Mouse (Mus musculus): ENCODE measurements at regions not wholly inside any gene's neighbourhood (a gene's known extent, or its start where the extent isn't known, plus 50 kb on each side); places are given as distances from the start of the nearest gene placed in this dataset.

DNA sequence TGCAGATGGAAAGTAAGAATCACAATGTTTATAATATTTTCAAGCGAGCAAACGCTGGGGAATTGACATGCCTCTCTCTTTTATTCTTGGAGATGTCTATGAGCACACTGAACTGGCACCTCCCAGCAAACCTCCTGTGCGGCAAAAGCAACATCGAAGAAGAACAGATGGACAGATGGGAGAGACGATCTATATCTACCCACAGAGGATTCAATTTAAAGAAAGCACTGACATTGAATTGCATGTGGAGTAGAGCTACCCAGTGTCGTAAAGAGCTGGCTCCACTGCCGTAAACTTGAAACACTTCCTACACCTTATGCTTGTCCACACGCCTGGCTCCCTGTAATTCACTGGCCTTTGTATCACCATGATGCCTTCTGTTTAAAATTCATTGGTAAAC is 182.0 kb upstream of the Hnrnpa3 start:
- no peak for DNase-seq (ENCODE audit: low spot score in 2 of 2)

DNA sequence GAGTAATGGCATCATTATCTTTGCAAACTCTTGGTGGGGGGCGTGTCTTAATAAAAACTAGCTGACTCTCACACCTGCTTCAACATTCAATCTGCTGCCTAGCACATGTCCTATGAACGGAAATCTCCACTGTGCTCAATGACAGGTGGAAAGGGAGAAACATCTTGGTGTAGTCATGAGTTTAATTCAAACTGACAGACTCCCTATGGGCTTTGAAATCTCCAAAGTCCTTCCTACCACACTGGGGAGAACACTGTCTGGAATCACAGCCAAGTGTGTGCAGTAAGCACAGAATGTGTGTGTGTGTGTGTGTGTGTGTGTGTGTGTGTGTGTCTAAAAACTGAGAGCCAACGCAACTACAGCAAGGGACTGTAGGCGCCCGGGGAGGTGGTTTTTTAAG is 179.5 kb upstream of the Hnrnpa3 start:
- DNase-seq (ENCODE audit: low spot score in 2 of 2): no peak

DNA sequence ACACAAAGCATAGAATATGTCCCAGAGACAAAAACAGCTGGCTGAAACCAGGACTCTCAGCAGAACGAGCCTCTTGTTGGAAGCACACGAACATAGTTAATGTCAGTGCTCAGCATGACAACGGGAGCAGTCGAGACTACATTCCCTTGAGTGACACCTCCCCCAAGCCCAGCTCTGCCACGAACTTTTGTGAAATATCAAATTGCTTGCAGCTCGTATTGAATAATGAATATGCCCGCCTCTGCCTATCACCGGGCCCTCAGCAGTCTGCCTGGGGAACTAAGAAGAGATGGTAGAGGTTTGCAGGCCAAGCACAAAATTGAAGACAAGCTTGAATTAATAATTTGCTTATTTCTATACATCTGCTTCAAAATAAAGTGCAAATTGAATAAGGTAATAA is 177.2 kb upstream of the Hnrnpa3 start:
- no peak for DNase-seq (ENCODE audit: low spot score in 2 of 2)

GRCm38 (mm10) chr2:75482484-75482883 is 176.6 kb upstream of the Hnrnpa3 start:
- no peak for DNase-seq (ENCODE audit: low spot score in 2 of 2)

- no peak for DNase-seq (ENCODE audit: low spot score in 2 of 2)
These were observed 174.1 kb upstream of the Hnrnpa3 start for GRCm38 (mm10) chr2:75484951-75485350.

DNA sequence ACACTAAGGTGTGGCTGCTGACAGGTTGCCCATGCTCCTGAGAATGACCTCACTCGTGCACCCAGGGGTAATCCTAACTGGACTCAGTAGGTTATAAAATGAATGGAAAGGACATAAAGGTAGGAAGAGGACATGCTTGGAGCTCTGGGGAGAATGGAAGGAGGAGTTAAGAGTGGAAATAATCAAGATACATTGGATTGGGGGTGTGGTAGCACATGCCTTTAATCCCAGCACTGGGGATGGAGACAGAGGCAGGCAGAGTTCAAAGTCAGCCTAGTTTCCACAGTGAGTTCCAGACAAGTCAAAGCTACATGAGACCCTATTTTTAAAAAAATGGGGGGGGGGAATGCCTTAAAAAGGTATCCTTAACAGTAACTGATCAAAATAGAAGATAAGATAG is 167.9 kb upstream of the Hnrnpa3 start:
- DNase-seq (ENCODE audit: low spot score in 2 of 2): no peak

DNA sequence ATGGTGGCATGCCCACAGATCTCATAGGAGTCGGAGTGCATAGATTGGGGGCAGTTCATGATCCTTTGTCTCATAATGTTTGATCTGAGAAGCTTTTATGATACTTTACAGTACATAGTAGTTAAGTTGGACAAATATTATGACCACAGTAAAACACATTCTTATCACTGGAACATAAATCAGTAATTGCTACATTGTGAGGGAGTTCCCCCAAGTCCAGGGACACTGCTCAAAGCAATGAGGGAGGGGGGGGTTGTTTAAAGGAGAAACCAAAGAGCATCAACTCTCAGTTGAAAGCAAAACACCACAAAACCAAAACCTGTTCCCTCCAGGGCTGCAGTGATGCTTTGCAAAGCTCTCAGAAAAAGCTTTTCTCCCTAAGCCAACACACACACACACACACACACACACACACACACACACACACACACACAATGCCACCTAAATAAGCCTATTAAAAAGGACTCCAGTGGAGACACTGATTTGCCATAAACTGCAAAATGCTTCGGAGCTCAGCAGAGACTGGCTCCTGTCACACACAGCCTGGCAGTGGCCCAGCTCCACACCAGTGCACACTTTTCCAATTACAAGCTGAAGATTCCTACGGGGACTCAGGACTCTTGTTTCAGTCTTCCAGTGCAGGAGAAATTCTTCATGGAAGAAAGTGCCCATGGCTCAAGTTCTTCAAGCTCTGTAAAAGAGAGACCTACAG is 167.1 kb upstream of the Hnrnpa3 start:
- no peak for DNase-seq (ENCODE audit: low spot score in 2 of 2)

DNA sequence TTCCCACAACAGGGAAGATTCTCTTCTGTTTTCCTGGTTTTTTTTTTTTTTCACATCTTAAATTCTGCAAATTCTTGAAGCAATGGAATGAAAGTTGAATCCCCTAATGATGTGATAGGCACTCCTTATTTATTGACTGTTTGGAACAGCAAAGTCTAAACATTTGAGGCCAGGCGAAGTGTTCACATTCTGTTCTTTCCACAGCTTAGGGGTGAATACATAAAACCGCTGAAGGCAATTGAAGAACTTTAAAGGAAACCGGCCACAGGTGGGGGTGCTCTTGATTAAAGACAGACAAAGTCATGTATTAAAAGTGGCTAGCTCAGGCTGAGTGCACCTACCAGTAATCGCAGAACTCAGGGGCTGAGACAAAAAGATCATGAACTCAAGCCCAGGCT is 166.6 kb upstream of the Hnrnpa3 start:
- no peak for DNase-seq (ENCODE audit: low spot score in 2 of 2)

- DNase-seq (ENCODE audit: low spot score in 2 of 2): no peak
These were observed 162.3 kb upstream of the Hnrnpa3 start for GRCm38 (mm10) chr2:75496606-75497240.

GRCm38 (mm10) chr2:75510223-75510622 is 148.8 kb upstream of the Hnrnpa3 start:
- DNase-seq (ENCODE audit: low spot score in 2 of 2): no peak

- DNase-seq (ENCODE audit: low spot score in 2 of 2): no peak
These were observed 146.5 kb upstream of the Hnrnpa3 start for GRCm38 (mm10) chr2:75512422-75513170.

DNA sequence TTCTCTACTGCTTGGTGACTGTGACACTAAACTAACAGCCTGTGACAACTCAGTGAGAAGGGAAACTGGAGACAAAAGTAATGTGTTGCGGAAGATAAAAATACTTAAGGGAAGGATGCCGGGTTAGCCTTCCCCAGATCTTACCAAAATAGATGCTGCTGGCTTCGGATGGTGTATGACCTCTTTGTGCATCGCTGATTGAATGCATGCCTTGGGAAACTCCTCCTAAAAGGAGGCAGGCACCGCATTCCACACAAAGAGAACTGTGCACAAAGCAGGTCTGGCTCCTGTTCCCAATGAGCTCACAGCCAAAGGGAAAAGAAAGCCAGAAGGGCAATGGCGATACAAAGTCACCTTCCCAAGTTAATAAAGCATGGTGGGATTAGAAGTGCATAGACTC is 144.9 kb upstream of the Hnrnpa3 start:
- no peak for DNase-seq (ENCODE audit: low spot score in 2 of 2)

DNA sequence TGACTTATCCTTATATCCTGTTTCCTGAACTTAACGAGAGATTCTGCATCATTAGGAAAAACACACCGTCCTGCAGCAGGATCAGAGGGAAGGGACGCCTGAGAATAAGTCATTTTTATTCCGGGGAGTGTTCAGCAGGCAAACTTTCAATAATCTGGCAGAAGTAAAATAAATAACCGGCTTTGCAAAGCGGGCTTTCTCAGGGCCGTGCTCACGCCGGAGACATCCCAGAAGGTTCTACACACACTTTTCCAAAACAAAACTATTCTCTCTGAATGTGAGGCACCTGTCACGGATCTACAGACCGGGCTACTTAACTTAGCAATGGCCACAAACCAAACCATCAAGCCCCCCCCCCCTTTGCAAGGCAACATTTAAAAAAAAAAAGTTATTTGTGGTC is 142.8 kb upstream of the Hnrnpa3 start:
- DNase-seq (ENCODE audit: low spot score in 2 of 2): no peak

- no peak for DNase-seq (ENCODE audit: low spot score in 2 of 2)
These were observed 142.0 kb upstream of the Hnrnpa3 start for GRCm38 (mm10) chr2:75517096-75517495.

GRCm38 (mm10) chr2:75518607-75519006 is 140.5 kb upstream of the Hnrnpa3 start:
- DNase-seq (ENCODE audit: low spot score in 2 of 2): no peak

DNA sequence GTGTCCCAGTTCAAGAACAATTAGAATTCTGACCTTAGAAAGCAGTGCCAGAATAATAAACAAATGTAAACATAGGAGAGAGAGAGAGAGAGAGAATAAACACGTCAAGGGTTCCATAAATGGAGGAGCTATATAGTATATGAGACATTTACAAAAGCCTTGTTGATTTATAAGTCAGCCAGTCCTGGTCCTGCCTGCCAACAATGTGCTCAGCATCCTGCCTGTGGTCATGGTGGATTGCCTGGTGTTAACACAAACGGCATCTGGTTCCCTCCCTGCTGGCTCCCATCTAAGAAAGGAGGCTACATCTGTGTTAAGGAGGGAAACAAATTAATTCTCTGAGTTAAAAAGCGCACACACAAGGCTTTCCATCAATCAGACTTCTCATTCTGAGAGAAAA is 133.5 kb upstream of the Hnrnpa3 start:
- no peak for DNase-seq (ENCODE audit: low spot score in 2 of 2)

DNA sequence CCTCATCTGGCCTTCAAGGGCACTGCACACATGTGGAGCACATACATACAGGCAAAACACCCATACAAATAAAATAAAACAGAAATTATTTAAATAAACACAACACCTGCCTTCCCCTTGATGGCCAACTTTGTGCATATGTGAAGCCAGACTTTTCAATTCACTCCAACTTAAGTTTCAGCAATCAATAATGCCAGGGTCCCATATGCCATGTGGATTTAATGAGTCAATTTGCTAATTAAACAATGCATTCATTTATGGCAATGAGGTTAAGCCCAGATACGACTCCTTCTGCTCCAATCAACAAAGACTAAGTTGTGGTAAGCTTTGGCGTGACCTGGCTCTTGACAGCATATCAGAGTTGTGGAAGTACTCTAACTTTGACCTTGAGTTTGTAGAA is 130.4 kb upstream of the Hnrnpa3 start:
- no peak for DNase-seq (ENCODE audit: low spot score in 2 of 2)

- no peak for DNase-seq (ENCODE audit: low spot score in 2 of 2)
These were observed 120.9 kb upstream of the Hnrnpa3 start for GRCm38 (mm10) chr2:75538114-75538513.

GRCm38 (mm10) chr2:75539726-75540125 is 119.3 kb upstream of the Hnrnpa3 start:
- DNase-seq (ENCODE audit: low spot score in 2 of 2): no peak

DNA sequence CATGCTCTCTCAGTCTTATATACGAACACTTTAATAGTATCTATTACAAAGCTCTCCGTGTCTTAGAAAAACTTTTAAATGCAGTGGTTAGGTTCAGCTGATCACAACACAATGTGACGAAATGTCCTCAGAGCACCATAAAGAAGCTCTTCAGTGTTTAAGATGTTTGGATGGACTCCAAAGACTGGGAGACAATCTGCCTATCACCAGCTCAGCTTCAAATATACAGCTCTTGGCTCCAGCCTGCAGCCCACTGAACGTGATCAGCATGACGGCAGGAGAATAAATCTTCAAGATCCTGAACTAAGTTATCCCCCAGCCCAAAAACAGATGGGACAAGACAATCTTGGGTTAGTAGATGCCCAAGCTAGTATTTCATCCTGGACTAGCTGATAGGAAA is 116.7 kb upstream of the Hnrnpa3 start:
- no peak for DNase-seq (ENCODE audit: low spot score in 2 of 2)

DNA sequence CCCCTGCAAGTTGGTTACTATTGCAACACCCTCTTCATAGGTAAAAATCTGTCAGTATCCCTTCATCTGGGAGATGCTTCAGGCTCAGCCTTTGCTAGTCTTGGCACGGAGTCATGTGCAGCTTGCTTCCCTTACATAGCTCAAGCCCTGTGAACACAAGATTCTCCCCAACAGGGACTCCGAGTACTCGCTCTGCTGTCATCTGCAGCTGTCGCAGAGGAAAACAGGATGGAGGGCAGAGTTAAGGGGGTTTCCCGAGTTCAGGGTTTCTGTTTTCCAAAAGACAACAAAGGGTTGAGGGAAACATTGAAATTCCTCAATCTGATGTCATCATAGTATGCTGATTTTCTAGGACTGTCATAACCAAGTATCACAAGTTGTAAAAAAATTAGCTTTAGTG is 116.3 kb upstream of the Hnrnpa3 start:
- no peak for DNase-seq (ENCODE audit: low spot score in 2 of 2)

GRCm38 (mm10) chr2:75545971-75546370 is 113.1 kb upstream of the Hnrnpa3 start:
- no peak for DNase-seq (ENCODE audit: low spot score in 2 of 2)
